Mouse (Mus musculus) midbrain, embryonic 11.5 days (tissue): ENCODE data around the gene Slc35b2. TPM values are rescaled to one million over a fixed set of nuclear protein-coding genes. Genes with fewer than 3 reads are reported as not detected.

Experiments used
- ATAC-seq: fragments of 200-750 bp; cut with Nextera tagmentation; 2 replicates; pipeline ENCODE4 v1.8.0; 2017; ENCODE audit warnings: moderate TSS enrichment, moderate library complexity; ENCODE audit not compliant: low FRiP score
- DNase-seq: peaks from one replicate; pipeline ENCODE4 v3.0.0; 2015; ENCODE audit warnings: low spot score; ENCODE audit errors: missing footprints
- H3K27ac ChIP-seq: fragments of 300-500 bp; sonication (generic); 2 replicates; pipeline ENCODE4 v1.5.1; 2014; ENCODE audit warnings: low read depth, low read length
- H3K27me3 ChIP-seq: fragments of 300-500 bp; sonication (generic); 2 replicates; pipeline ENCODE4 v1.6.1; 2014; ENCODE audit warnings: mild to moderate bottlenecking, low read length, moderate library complexity, mixed read lengths; ENCODE audit not compliant: control insufficient read depth, insufficient read depth
- H3K36me3 ChIP-seq: fragments of 300-500 bp; sonication (generic); 2 replicates; pipeline ENCODE4 v1.6.1; 2014; ENCODE audit warnings: mild to moderate bottlenecking, low read length, moderate library complexity, mixed read lengths; ENCODE audit not compliant: control insufficient read depth, insufficient read depth
- H3K4me1 ChIP-seq: fragments of 300-500 bp; sonication (generic); 2 replicates; pipeline ENCODE4 v1.6.1; 2014; ENCODE audit warnings: low read length; ENCODE audit not compliant: control insufficient read depth, insufficient read depth
- H3K4me2 ChIP-seq: fragments of 300-500 bp; sonication (generic); 2 replicates; pipeline ENCODE4 v1.6.1; 2014; ENCODE audit warnings: mild to moderate bottlenecking, moderate library complexity
- H3K4me3 ChIP-seq: fragments of 300-500 bp; sonication (generic); 2 replicates; pipeline ENCODE4 v1.5.1; 2014; ENCODE audit warnings: low read depth, low read length
- H3K9ac ChIP-seq: fragments of 300-500 bp; sonication (generic); 2 replicates; pipeline ENCODE4 v1.6.1; 2014; ENCODE audit warnings: low read length
- H3K9me3 ChIP-seq: fragments of 300-500 bp; sonication (generic); 2 replicates; pipeline ENCODE4 v1.6.1; 2016; ENCODE audit warnings: low read length; ENCODE audit not compliant: control insufficient read depth
- WGBS: fragments of 180-500 bp; shearing (Covaris S2); extraction: QIAGEN DNeasy Blood & Tissue Kit; methylation state at CpG from one replicate; pipeline ENCODE4 v1.1.7; 2014; 5-methylcytosine and 5-hydroxymethylcytosine counted together
- polyA plus RNA-seq: library from polyadenylated mRNA; unstranded; fragments of >200 nt; fragmentation: Nextera tagmentation; extraction: Ambion mirVana; gene quantifications from 2 replicates; pipeline ENCODE4 v1.2.1, GENCODE M21; 2014

Gene Slc35b2
- polyA plus RNA-seq, 1 experiment from 2014 or later = 102 TPM

DNA sequence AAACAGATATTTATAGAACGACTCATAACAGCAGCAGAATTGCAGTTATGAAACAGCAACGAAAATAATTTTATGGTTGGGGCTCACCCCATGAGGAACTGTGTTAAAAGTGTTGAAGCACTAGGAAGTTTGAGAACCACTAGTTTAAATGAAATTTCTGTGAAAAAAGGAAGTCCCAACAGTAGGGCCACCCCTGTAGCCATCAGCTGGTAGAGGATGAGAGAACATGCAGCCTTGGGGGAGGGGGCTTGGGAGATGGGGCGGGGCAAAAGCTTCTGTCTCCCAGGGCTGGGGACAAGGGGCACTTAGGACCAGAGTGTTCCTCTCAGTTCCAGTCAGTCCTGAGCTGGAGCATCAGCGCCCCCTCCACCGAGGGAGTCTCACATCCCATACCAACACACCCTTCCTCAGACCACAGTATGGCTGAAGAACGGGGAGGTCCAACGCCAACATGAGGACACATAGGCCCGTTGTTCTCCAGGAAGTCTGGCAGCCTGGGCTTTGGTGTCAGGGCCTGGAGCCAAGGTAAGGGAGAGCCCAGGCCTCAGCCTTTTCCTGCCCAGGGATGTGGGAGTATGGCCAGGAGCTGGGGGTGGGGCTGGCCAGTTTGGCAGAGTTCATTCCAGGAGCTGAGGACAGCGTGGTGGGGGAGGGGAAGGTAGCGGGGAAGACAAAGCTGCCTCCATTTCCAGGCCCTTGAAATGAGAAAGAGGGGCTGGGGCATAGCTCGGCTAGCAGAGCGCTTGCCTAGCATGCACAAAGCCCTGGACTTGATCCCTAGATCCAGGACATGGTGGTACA lies 20.6 kb downstream of the Slc35b2 start:
- H3K27me3 ChIP-seq = no peaks in the 10 kb centered on the region
- H3K27ac ChIP-seq = peak overlapping the region; percentile 36
- no peak overlapping the region for H3K4me2 ChIP-seq
- no peak overlapping the region for H3K4me3 ChIP-seq
- peaks cover 5% of the 10 kb centered on the region; the same call in 1 of the 2 replicates for H3K36me3 ChIP-seq
- peaks cover 15% of the 10 kb centered on the region for H3K4me1 ChIP-seq
- H3K9me3 ChIP-seq = no peaks in the 10 kb centered on the region; the same call in 1 of the 2 replicates
- DNase-seq (no peak), ATAC-seq (peak; percentile 34)
- H3K9ac ChIP-seq = peak overlapping the region; percentile 36; the same call in 1 of the 2 replicates
- 40% methylated on average over 12 of the region's 12 CpGs for WGBS

DNA sequence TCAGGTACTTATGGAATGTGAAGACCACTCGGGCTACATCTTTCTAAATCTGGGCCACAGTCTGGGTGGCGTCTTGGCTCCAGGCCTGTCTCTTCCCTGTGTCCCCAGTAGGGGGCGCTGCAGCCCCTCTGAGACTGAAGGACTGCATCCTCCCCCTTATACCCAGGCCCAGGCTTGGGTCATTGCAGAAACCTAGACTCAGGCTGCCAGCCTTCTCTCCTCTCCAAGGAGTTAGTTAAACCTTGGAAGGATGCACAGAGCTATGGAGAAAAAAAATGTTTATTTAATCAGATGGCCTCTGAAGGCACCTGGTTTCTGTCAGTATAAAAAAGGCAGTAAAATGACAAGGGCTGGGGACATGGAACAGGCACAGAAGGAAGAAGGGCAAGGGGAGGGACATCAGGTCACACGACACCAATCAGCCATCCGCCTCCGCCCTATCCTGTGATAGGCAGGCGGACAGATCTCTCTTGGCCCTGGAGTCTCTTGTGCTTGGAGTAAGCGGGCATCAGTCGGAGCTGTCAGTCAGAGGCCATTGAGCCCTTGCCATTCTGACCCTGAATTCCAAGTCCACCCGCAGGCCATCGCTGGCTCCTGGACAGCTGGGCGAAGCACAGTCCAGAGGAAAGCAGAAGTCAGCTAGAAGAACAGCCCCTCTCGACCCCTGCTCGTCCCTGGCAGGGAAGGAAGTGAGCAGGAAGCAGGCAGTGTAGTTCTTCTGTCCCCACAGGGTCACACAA lies 21.4 kb downstream of the Slc35b2 start:
- Histone ChIP-seq H3K36me3 (peaks cover 5% of the 10 kb centered on the region; the same call in 1 of the 2 replicates), H3K9me3 (no peaks in the 10 kb centered on the region; the same call in 1 of the 2 replicates), H3K4me1 (peaks cover 15% of the 10 kb centered on the region), H3K4me3 (no peak overlapping the region), H3K9ac (peak overlapping the region; percentile 36), H3K27me3 (no peaks in the 10 kb centered on the region), H3K4me2 (no peak overlapping the region), H3K27ac (peak overlapping the region; percentile 41; the same call in 1 of the 2 replicates)
- DNase-seq (peak; percentile 98), ATAC-seq (peak; percentile 75)
- whole genome bisulfite sequencing = 12% methylated on average over 14 of the region's 14 CpGs

DNA sequence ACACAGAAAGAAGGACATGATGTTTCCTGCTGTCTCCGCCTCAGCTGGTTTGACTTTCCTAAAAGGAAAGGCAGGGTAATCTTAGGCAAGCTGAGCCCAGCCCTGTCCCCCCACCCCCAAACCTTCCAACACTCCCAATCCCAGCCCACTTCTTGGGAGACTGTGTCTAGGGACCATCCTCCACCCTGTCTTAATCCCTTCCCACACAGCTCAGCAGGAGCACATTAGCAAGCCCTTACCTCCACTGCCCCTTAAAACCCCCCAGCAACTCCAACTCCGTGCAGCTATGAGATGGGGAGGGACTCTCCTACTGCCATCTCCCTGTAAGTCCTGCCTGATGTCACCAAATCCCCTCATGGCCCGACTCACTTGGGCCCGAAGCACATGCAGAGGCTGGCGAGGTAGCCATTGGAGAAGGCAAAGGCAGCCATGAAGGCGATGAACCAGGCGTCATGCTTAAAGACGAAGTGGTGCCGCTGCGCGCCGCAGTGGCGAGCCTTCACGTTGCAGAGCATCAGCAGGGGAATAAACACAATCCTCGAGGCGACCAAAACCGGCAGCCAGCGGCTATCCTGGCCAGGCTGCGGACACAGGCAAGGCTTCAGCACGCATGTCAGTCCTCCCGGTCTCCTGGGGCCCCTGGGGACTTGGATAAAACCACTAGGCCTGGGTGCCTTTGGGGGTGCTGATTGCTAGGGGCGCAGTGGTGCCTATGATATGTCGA lies 22.2 kb downstream of the Slc35b2 start:
- DNase-seq (no peak), ATAC-seq (no peak)
- H3K4me1 ChIP-seq = peaks cover 15% of the 10 kb centered on the region
- no peaks in the 10 kb centered on the region for H3K27me3 ChIP-seq
- 55% methylated on average over 23 of the region's 23 CpGs for WGBS
- H3K27ac ChIP-seq = 0 out of 2 replicates have a peak overlapping the region, but pooled peaks have one; percentile 41
- H3K36me3 ChIP-seq = peaks cover 5% of the 10 kb centered on the region; the same call in 1 of the 2 replicates
- no peaks in the 10 kb centered on the region; the same call in 1 of the 2 replicates for H3K9me3 ChIP-seq
- no peak overlapping the region for H3K4me3 ChIP-seq
- H3K4me2 ChIP-seq = no peak overlapping the region
- H3K9ac ChIP-seq = no peak overlapping the region

DNA sequence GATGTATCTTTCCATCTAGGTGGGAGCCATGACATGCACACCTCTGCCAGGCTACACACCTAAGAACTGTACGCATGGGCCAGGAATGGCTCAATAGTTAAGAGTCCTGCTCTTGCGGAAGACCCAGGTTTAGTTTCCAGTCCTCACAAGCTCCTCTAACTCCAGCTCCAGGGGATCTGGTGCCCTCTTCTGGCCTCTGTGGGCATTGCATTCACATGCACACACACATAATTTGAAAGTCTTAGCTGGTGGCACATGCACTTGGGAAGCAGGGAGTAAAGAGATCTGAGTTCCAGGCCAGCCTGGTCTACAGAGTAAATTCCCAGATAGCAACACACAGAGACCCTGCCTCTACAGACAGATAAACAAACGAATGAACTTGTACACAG lies 22.8 kb downstream of the Slc35b2 start:
- peaks cover 5% of the 10 kb centered on the region; the same call in 1 of the 2 replicates for H3K36me3 ChIP-seq
- WGBS = 94% methylated on average over 3 of the region's 3 CpGs
- no peak for ATAC-seq
- no peak overlapping the region for H3K27ac ChIP-seq
- H3K27me3 ChIP-seq = no peaks in the 10 kb centered on the region
- H3K4me2 ChIP-seq = no peak overlapping the region
- DNase-seq = no peak
- H3K9ac ChIP-seq = no peak overlapping the region
- H3K9me3 ChIP-seq = no peaks in the 10 kb centered on the region; the same call in 1 of the 2 replicates
- no peak overlapping the region for H3K4me3 ChIP-seq
- H3K4me1 ChIP-seq = peaks cover 15% of the 10 kb centered on the region

DNA sequence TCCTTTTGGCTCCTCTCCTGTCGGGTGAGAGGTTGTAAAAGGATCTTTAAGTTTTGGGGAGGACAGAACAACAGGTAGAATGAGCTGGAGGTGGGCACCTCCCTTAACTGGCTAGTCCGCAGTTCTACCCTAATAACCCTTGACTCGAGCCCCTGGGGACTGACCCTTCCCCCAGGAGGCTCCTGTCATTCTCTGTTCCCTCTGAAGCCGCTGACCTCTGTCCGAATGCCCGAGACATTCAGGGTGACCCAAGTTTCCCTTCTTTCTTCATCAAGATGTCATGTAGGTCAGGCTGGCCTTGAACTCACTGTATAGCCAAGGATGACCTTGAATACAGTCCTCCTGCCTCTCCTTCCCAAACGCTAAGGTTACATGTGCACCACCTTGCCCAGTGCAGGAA lies 24.7 kb downstream of the Slc35b2 start:
- Histone ChIP-seq H3K27ac (no peak overlapping the region), H3K27me3 (no peaks in the 10 kb centered on the region; the same call in 1 of the 2 replicates), H3K4me1 (peaks cover 17% of the 10 kb centered on the region), H3K9ac (no peak overlapping the region), H3K9me3 (no peaks in the 10 kb centered on the region; the same call in 1 of the 2 replicates), H3K36me3 (peaks cover 5% of the 10 kb centered on the region; the same call in 1 of the 2 replicates), H3K4me2 (no peak overlapping the region), H3K4me3 (no peak overlapping the region)
- ATAC-seq (no peak), DNase-seq (no peak)
- WGBS = 94% methylated on average over 7 of the region's 7 CpGs

DNA sequence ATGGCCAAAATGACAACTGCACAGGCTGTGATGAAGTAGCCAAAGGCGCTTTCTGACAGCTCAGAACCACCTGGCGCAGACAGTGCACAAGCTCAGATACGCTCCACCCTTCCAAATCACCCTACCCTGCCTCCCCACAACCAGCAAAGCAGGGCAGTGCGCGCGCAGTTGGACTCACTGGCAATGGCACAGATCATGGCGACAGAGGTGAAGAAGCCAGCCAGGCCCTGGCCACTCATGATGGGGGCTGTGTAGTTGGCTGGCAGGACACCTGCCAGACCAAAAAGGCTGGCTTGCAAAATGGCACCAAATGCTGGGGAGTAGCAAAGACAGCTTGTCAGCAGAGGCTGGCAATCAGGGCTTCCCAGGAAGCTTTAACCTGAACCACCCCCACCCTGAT lies 25.6 kb downstream of the Slc35b2 start:
- no peak for DNase-seq
- H3K36me3 ChIP-seq = peaks cover 5% of the 10 kb centered on the region; the same call in 1 of the 2 replicates
- 95% methylated on average over 7 of the region's 7 CpGs for WGBS
- H3K27me3 ChIP-seq = peaks cover 2% of the 10 kb centered on the region; the same call in 1 of the 2 replicates
- H3K9ac ChIP-seq = no peak overlapping the region
- no peak overlapping the region for H3K4me3 ChIP-seq
- H3K4me1 ChIP-seq = peaks cover 19% of the 10 kb centered on the region
- no peak overlapping the region for H3K4me2 ChIP-seq
- no peak for ATAC-seq
- no peak overlapping the region for H3K27ac ChIP-seq
- no peaks in the 10 kb centered on the region; the same call in 1 of the 2 replicates for H3K9me3 ChIP-seq

DNA sequence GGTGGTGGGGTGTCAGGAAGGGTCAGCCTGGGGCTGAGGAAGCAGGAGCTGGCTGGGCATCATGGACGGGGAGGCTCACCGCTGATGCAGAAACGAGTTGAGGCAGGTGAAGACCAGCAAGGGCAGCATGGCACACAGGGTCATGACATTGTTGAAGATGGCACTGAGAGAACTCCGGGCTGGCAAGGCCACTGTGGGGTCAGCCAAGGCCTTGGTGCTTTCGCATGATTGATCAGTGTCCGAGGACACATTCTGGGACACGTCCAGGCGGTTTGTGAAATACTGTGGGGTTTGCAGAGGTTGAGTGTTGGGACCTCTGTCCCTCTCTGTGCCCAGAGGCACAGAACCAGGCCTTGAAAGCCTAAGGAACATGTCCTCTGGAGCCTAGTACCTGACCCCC lies 26.2 kb downstream of the Slc35b2 start:
- Histone ChIP-seq H3K4me3 (no peak overlapping the region), H3K4me1 (peaks cover 19% of the 10 kb centered on the region), H3K27me3 (peaks cover 8% of the 10 kb centered on the region), H3K9ac (no peak overlapping the region), H3K4me2 (no peak overlapping the region), H3K9me3 (no peaks in the 10 kb centered on the region; the same call in 1 of the 2 replicates), H3K27ac (no peak overlapping the region), H3K36me3 (peaks cover 5% of the 10 kb centered on the region; the same call in 1 of the 2 replicates)
- ATAC-seq (no peak), DNase-seq (no peak)
- 95% methylated on average over 8 of the region's 8 CpGs for WGBS

DNA sequence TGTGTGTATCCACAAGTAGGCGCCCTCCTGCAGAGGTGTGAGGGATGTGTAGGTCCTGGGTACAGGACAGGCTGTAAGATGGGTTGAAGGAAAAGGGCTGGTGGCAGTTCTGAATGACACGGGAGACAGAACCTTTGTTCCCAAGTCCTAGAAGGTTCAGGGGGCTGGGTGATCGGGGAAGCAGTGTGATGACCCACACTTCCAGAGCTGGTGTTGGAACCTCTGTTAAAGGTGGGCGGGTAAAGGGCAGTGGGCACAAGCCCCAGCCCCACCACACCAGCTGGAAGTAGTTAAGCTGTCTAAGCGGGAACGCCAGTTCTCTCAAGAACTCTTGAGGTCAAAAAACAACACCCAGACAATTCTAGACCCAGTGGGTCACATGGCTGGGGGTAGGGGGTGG lies 26.7 kb downstream of the Slc35b2 start:
- H3K4me1 ChIP-seq = peaks cover 20% of the 10 kb centered on the region

More for the DNA sequence above, 26.7 kb downstream of the Slc35b2 start:
- Histone ChIP-seq H3K4me3 (no peak overlapping the region), H3K36me3 (peaks cover 5% of the 10 kb centered on the region; the same call in 1 of the 2 replicates), H3K27ac (no peak overlapping the region), H3K4me2 (no peak overlapping the region), H3K9ac (no peak overlapping the region), H3K9me3 (no peaks in the 10 kb centered on the region; the same call in 1 of the 2 replicates), H3K27me3 (peaks cover 13% of the 10 kb centered on the region)
- no peak for ATAC-seq
- 88% methylated on average over 6 of the region's 6 CpGs for WGBS
- no peak for DNase-seq
